Mouse (Mus musculus) layer of hippocampus, postnatal 25 days (tissue): ENCODE data around the gene Prkcsh. TPM values are rescaled to one million over a fixed set of nuclear protein-coding genes. Genes with fewer than 3 reads are reported as not detected.

Experiments used
- DNase-seq, 2 experiments: peaks; one replicate each; pipeline ENCODE4 v3.0.0; 2022; ENCODE audit warnings: mixed read lengths in 2 of 2, low spot score in 1 of 2; ENCODE audit errors: extremely low spot score in 1 of 2
- total RNA-seq, 2 experiments: library from RNA; stranded (reverse); gene quantifications; 2 replicates each; pipeline ENCODE4 v1.2.3; 2021

Prkcsh gene
- total RNA-seq, 2 experiments from 2014 or later = 107 to 108 TPM

- no peak for DNase-seq
These were observed 18.7 kb upstream of the Prkcsh start for GRCm38 (mm10) chr9:21983911-21984310.

DNA sequence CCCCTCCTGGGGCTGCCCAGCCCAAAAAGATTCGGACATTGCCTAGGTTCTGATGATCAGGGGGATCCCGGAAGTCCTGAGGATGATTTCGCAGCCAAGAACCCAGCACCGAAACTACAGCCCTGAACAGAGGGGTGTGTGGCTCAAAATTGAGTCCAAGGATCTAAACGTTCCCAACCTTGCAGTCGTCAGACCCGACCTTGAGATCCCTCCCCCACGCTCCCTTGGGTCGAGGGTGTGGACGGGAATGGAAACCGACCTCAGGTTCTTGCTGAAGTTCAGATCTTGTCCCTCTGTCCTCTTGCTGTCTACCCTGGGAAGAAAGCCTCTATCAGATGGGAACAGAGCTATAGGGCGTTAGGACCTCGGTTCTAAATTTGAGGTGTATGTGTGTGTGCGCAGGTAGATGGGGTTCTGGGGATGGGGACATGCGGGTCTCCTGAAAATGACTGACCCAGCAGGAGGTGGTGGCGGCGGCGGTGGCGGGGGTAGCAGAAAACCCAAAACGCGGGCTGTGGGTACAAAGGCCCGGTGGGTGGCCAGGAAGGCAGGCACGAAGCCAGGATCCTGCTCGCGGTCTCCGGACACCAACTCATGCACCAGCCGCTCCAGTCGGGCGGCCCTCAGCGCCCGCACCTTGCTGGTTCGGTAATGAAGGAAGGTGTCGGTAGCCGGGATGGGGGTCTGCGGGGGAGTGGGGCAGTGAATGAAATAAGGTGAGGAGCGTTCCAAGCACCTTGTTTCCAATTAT is 14.8 kb upstream of the Prkcsh start:
- no peak for DNase-seq

DNA sequence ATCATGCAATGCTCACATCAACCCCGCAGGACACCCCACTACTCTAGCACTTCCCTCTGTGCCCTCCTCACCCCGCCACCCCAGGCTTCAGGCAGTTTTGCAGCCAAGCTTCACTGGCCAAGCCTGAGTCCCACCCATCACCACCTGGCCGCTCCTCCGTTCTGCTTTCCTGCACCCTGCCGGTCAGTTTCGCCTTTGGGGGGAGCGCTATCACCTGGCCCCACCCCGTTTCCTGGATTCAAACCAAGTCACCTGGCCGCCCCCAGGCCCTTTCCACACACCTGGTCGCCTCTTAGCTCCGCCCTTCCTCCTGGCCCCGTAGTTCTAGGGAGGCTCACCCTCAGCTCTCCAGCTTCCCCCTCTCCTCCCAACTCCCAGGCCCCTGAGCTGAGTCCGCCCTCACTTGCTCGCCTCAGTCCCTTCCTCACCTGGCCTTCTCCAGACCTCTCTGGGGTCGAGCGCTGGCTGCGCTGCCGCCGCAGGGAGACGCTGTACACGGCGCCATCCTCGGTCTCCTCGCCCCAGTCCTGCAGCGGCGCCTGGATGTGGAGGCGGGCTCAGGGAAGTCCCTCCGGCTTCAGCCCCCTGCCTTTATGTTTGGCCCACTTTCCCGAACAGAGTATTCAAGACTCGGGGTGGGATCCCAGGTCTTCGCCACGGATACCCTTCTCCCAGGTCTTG is 14.0 kb upstream of the Prkcsh start:
- DNase-seq = no peak

- DNase-seq = no peak
These were observed 13.1 kb upstream of the Prkcsh start, which contains the start of gene Rgl3 for GRCm38 (mm10) chr9:21989230-21990110. Rgl3 (minus strand) TSS chr9:21989446.

DNA sequence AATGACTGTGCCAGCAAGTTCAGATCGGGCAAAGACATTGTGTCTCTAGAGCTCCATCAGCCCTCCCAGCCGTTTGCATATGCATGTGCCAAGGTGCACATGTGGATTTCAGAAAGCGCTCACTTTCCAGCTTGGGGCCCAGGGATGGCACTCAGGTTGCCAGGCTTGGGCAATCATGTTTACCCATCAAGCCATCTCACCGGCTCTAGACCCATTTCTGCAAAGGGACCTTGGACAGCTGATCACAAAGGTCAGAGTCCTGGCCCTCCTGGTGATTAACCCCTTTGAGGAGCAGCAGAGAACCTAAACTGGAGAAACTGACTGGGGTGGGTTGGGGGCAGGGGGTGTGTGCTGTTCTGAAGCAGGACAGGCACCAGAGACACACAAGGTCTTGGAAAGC is 10.4 kb upstream of the Prkcsh start:
- no peak for DNase-seq

GRCm38 (mm10) chr9:21996178-21996867 is 6.3 kb upstream of the Prkcsh start:
- DNase-seq = no peak

- no peak for DNase-seq
These were observed 2.3 kb upstream of the Prkcsh start for GRCm38 (mm10) chr9:22000296-22000695.

DNA sequence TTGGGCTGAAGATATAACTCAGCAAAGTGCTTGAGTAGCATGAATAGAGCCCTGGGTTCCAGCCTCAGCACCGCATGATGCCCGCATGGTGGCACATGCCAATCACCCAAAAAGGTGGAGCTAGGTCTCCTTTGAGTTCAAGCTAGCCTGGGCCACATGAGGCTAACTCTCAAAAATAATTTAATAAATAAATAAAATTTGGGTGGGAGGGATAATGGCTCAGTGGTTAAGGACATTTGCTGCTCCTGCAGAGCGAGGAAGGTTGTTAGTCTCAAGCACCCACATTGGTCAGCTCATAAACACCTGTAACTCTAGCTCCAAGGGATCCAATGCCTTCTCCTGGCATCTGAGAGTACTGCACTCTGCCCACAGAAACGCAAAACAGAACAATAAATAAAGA is 973 bp upstream of the Prkcsh start:
- no peak for DNase-seq

DNA sequence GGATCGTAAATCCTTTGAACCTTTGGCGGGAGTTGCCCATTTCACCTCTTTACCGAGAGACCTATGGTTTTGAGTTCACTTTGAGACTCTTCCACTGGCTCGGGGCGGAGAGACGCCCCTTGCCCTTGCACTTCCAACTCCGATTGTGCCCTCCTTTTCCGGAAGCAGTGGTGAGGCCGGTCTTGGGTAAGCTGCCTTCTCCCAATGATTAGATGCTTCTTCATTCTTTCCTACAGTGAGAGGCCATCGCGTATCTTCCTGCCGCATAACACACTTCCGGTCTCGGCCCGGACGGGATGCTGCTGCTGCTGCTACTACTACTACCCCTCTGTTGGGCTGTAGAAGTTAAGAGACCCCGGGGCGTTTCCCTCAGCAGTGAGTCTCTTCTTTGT is 553 bp downstream of the Prkcsh start:
- DNase-seq = no peak

DNA sequence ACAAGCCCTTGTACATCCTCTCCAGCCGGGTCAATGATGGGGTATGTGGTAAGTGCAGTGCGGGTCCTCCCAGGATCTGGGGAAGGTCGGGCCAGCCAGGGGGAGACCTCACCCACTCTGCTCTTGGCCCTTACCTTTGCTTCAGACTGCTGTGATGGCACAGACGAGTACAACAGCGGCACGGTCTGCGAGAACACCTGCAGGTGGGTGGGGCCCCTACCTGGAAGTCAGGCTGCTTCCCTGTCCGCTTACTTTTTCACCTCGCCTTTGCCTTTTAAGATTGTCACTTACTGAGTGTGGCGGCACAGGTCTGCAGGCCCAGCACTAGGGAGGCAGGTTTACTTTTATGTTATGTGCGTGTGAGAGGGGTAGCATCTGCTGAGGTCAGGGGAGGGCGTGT is 1.9 kb downstream of the Prkcsh start:
- DNase-seq = no peak

- no peak for DNase-seq
These were observed 8.4 kb downstream of the Prkcsh start for GRCm38 (mm10) chr9:22011055-22011454.

DNA sequence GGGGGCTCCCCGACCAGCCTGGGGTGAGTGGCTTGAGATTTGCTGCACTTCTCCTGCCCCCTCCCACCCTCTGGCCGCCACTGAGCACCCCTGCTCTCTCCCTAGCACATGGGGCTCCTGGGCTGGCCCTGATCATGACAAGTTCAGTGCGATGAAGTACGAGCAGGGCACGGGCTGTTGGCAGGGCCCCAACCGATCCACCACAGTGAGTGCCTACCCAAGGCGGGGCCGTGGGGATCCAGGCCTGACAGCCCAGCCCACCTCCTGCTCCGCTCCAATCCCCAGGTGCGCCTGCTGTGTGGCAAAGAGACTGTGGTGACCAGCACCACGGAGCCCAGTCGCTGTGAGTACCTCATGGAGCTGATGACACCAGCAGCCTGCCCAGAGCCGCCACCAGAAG is 10.1 kb downstream of the Prkcsh start:
- DNase-seq = no peak

GRCm38 (mm10) chr9:22016245-22016644 is 13.6 kb downstream of the Prkcsh start:
- DNase-seq = no peak

DNA sequence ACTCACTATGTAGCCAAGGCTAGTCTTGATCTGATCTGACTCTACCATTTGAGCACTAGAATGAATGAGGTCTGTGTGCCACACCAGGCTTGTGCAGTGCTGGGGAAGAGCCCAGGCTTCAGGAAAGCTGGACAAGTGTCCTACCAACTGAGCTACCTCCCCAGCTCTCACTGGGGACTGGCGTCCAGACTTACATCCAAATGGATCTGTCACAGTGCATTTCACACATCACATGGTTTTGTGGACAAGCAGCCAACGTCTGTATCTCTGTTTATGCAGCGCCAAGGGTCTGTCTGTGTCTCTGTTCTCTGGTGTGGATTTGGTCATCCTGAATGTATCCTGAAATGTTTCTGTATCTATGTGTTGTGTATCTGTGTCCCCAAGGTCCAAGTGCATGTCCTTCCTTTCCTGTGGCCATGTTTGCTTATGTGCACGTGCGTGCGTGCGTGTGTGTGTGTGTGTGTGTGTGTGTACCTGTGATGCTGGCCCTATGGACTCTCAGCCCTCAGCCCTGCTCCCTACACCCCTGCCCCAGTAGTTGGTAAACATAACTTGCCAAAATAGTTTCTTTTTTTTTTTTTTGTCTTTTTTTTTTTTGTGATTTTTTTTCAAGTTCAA is 14.7 kb downstream of the Prkcsh start:
- no peak for DNase-seq

DNA sequence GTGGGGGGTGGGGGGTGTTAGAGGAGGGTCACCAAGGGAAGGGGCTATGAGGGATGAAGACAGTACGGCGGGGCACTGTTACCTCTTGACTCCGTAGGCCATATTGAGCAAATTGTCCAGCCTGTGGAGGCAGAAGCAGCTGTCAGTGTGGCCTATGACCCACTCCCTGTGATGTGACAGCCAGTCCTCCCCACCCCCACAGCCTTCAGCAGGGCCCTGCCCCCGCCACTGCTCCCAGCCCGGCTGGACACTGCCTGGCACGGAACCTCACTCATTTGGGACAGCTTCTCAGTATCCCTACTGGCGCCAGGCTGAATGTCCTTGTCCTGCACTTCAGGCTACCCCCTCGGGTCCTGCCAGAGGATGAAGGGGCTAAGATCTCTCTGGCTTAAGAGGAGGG is 22.0 kb downstream of the Prkcsh start:
- DNase-seq = no peak

GRCm38 (mm10) chr9:22028467-22028866 is 25.9 kb downstream of the Prkcsh start:
- DNase-seq = no peak

DNA sequence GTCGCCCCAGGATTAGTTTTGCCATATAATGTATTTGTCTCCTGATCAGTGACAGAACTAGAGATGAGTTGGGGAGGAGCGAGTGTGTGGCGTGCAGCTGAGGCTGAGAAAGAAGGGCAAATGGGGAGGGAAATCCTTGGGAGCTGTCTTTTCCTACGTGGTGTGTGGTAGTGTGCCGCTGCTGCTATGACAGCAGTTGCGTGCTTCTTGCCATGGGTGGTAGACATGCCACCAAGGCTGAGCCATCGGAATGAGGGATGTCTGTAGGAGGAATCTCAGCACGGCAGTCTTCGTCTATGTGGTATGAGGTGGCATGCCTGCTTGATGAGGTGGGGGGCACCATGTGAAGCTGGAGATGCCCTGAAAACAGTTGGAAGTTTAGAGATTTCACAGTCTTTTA is 27.8 kb downstream of the Prkcsh start:
- DNase-seq = no peak

DNA sequence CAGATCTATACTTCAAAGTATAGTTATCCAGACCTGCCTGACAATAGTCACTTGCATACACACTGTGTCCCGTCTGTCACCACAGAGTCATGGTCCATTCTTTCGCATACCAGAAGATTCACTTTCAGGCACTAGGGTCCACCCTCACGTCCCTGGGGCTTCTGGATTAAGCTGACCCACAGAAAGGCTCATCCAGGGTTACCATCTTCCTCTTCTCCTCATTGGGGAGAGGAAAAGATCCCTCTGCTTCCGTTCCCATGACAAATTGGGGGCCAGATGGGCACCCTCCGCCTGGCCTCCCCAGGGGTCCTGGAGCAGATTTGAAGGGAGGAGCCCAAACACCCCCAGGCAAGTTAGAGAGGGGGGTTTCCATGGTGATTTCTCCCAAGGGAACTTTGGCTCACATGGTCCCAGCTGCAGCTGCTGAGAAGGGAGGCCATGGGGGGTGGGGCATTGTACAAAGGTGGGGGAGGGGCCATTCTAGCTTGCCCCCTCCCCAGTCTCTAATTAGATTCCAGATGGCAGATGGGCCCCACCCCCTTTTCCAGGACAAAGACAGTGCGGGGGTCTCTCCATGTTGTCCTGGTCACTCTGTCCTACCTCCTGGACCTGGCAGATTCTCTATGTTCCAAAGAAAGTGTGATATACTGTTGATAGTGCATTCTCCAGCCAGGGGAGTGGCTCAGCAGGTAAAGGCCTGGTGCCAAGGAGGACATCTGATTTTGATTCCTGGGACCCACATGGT is 32.9 kb downstream of the Prkcsh start:
- DNase-seq = no peak

DNA sequence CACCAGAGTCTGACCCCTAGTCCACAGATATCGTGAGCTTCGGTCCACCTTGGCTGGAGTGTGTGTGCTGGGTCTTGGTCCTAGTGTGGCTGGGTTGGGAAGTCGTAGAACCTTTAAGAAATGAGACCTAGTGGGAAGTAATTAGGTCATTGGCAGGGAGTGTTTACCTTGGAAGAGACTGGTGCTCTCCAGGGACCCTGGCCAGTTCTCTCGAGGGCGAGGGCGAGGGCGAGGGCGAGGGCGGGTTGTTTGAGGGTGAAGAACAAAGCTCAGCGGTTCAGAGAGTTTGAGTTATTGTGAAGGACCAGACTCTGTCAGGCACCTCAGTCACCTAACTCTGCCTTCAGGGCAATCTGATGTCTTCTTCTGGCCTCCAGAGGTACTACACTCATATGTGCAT is 35.2 kb downstream of the Prkcsh start:
- DNase-seq = no peak
